Mouse (Mus musculus): Measurements from ENCODE around the gene 1700093K21Rik.
"Not testable (repeated sequence)": the region's sequence is repeated elsewhere in the genome, so short reads cannot be mapped to it uniquely, and the experiment has no call there.

The 1700093K21Rik gene

GRCm38 (mm10) chr11:23520473-23521205 is at the start of gene 1700093K21Rik:
Gene 1700093K21Rik (minus strand): TSS chr11:23521155.
- ATAC-seq (ENCODE audit: insufficient number of reproducible peaks, low FRiP score, low TSS enrichment): no peak

DNA sequence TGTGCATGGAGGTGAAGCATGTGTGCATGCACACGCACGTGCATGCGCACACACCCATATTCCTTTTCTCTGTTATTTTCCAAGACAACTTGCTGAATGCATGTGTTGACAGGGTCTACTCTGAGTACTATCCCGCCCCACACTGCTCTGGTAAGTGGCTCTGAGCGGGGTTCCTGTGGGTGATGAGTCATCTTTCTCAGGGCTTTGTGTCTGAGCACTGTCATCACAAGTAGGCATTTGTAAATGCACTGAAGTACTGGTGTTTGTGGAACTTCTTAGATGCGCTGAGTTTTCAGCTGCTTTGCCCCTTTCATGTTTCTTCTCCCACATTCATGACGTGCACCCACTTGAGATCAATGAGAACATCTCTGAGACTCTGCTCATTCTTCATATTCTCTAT is 49.2 kb upstream of the 1700093K21Rik start:
- ATAC-seq (ENCODE audit: insufficient number of reproducible peaks, low FRiP score, low TSS enrichment): no peak

DNA sequence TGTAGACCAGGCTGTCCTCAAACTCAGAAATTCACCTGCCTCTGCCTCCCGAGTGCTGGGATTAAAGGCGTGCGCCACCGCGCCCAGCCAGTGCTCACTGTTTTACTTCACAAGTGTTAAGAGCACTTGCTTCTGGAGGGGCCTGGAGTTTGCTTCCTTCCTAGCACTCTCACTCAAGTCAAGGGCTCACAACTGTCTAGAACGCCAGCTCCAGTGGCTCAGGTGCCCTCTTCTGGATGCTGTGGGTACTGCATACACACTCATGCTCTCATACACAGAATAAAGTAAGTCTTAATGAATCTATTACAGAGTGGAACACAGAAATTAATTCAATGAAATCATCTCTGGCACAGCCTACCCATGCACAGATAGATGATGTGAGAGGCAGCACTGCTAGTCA is 44.8 kb upstream of the 1700093K21Rik start:
- ATAC-seq (ENCODE audit: insufficient number of reproducible peaks, low FRiP score, low TSS enrichment): no peak

DNA sequence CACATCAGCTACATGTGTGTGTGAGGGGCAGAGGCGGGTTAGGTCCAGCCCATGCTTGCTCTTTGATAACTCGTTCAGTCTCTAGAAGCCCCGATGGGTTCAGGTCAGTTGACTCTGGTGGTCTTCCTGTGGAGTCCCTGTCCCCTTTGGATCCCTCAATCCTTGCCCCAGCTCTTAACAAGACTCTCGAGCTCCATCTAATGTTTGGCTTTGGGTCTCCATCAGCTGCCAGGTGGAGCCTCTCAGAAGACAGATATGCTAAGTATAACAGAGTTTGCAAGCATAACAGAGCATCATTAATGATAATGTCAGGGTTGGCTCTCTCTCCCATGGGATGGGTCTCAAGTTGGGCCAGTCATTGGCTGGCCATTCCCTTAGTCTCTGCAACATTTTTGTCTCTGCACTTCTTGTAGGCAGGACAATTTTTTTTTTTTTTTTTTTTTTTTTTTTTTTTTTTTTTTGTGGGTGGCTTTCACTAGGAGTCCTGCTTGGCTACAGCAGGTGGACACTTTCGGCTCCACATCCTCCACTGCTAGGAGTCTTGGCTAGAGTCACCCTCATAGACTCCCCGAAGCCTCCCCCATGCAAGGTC is 36.2 kb upstream of the 1700093K21Rik start:
- no peak for ATAC-seq (ENCODE audit: insufficient number of reproducible peaks, low FRiP score, low TSS enrichment)

GRCm38 (mm10) chr11:23537446-23537845 is 16.5 kb upstream of the 1700093K21Rik start:
- no peak for ATAC-seq (ENCODE audit: insufficient number of reproducible peaks, low FRiP score, low TSS enrichment)

DNA sequence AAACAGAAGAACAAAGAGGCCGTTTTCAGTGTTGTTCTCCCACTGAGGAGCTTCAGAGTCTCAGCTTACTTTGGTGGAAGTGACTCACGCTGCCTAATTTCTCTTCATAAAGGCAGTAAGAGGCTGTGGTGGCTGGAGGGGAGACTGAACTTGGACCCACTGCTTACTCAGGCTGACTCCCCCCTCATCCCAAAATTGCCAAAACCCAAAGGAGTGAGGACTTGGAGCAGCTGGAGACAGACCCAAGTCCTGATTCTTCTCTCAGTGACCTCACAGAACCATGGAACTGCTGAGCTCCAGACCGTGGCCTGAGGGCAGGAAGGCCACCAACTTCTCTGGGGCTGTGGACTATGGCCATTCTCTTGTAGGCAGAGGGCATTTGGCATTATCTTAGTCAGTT is 2.0 kb downstream of the 1700093K21Rik start:
- no peak for ATAC-seq (ENCODE audit: insufficient number of reproducible peaks, low FRiP score, low TSS enrichment)

DNA sequence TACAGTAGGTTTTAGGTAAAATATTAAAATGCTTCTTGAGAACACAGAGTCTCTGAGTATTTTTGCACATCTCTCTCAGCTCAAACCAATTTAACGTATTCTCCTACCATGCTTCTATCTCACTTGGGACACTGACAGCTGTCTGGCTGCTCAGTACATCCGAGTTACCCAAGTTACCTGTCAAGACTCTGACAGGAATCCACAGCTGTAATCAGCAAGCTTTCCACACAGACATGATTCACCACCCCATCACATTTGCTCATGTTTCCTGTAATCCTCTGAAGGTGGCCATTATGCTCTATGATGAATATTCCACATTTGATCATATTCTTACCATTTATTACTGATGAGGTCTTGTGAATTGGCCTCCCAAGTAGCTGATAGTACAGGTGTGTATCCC is 5.6 kb downstream of the 1700093K21Rik start:
- ATAC-seq (ENCODE audit: insufficient number of reproducible peaks, low FRiP score, low TSS enrichment): no peak

DNA sequence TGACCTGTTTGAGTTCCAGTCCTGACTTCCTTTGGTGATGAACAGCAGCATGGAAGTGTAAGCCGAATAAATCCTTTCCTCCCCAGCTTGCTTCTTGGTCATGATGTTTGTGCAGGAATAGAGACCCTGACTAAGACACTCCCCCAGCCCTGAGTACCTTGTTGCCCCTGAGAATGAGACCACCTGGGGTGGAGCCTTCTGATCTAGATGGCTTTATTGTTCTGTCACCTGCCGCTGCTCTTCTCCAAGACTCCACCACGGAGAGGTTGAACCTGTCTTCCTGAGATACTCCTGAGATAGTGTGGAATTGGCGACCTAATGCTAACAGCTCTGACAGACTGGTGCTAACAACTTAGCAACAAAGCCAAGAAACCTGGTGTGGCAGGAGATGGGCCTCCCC is 6.2 kb downstream of the 1700093K21Rik start:
- ATAC-seq (ENCODE audit: insufficient number of reproducible peaks, low FRiP score, low TSS enrichment): not testable (repeated sequence)

- not testable (repeated sequence) for ATAC-seq (ENCODE audit: insufficient number of reproducible peaks, low FRiP score, low TSS enrichment)
Observed at GRCm38 (mm10) chr11:23504801-23505200, 16.2 kb downstream of the 1700093K21Rik start.

DNA sequence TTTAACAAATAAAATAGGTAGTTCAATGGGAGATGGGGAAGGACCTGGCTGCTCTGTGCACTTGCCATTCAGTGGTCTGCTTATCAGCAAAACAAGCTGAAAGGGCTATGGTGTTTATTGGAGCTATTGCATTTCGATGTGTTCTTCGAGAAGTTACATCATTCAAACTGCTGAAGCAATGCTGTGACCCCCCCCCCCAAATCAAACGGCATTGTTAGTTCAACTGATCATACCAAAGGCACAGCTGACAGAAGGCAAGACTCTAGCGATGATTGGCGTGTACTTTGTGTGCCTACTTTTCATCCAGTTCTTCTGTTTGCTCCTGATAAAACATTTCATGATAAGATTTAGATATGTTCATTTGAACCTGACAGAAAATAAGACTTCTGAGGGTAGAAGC is 22.3 kb downstream of the 1700093K21Rik start:
- ATAC-seq (ENCODE audit: insufficient number of reproducible peaks, low FRiP score, low TSS enrichment): no peak

DNA sequence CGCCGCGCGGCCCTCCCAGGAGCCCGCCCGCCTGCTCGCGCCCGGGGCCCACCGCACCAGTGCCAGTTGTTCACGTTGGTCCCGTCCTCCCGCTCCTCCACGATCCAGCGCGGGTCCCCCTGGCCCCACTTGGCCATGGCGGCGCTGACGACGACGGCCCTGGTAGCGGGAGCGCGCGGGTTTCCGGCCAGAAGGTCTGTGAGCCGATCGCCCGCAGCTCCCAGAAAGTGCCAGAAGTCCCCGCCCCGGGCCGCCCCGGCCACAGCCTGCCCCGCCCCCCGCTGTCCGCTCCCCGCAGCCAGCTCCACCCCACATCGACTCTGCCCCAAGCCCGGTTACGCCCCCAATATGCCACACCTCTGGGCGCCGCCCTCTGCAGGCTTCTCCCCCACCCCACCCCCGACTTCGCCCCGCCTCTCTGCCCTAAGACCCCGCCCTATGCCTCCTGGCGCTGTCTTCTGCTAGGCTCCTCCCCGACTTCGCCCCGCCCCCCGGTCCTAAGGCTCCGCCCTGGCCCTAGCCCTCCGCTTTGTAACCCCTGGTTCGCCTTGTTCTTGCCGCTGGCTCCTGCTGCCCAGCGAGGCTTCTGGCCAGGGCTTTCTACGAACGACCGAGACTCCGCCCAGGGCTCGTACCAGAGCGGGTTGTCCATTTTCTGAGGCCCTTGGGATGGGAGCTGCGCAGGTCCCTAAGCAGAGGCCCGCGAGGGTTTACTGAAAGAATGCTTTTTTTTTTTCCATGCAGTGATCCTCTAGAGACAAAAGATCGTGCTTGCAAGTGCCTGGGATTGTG is 23.0 kb downstream of the 1700093K21Rik start, which contains the start of gene Ahsa2:
Ahsa2 (minus strand) TSS at position 313 of the 792 bp plus-strand sequence.
- peak; percentile 89 for ATAC-seq (ENCODE audit: insufficient number of reproducible peaks, low FRiP score, low TSS enrichment)

DNA sequence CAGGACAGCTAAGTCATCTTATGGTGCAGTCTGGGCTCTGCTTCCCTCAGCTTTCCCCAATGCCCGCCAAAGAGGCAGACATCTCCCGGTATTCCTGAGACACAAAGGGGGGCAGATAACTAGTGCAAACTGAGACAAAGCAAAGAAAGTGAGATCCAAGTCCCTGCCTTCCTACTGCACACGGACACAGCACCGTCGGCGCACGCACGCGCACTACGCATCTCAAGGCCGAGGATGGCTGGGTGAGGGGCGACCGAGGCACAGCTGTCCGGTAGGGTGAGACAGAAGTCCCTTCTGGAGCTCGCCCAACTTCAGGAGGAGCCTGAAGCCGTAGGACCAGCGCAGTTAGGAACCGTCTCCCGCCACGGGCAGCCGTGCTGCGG is 23.6 kb downstream of the 1700093K21Rik start:
- peak; percentile 57 for ATAC-seq (ENCODE audit: insufficient number of reproducible peaks, low FRiP score, low TSS enrichment)

- peak; percentile 38; the same call in 1 of the 2 replicates for ATAC-seq (ENCODE audit: insufficient number of reproducible peaks, low FRiP score, low TSS enrichment)
Observed at GRCm38 (mm10) chr11:23496661-23497060, 24.3 kb downstream of the 1700093K21Rik start.

DNA sequence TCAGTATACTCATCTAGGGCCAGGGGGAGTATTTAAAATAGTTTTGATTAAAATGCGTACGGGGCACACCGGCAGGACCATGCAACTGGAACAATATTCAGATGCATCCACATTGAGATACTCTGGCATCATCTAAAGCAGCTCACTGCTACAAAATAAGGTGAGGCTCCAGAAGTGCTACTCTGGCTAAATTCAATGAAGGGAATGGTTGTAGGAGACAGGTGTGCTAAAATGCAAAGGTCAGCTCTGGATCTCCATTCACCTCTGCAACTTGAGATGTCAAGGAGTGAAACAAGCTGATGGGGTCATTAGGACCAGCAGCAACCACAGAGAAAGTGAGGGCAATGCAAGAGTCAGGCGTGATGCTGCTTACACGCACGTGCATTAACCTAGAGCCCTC is 25.7 kb downstream of the 1700093K21Rik start:
- ATAC-seq (ENCODE audit: insufficient number of reproducible peaks, low FRiP score, low TSS enrichment): no peak

DNA sequence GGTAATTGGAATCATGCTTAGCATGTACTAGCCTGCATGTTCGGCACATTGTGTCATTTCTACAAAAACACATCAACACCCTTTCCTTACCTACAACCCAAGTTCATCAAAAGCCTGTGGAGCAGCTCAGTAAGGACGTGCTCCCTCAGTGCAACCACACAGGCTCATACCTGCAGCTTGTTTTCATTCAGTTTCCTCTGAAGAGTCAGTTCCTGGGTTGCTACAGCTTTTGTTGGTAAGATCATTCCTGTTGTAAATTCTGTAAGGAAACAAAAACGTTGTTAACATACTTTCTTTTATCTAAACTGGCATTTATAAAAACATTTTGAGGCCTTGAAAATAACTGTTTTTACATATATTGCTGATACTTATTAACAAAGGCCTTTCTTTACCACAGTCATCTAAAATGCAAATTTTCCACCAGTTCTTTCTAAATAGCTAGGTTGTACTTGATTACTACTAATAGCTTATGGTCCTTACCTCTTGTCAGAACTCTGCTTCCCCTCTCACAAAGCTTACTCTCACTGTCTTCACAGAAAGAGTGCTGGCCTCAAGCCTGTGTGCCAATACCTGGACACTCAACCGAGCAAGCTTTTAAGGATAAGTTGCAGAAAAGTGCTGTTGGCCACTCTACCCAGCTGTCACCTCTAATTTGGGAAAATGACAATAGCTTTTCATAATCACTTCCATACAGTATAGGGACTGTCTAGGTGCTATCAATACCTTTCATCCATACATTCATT is 28.7 kb downstream of the 1700093K21Rik start:
- ATAC-seq (ENCODE audit: insufficient number of reproducible peaks, low FRiP score, low TSS enrichment): no peak

DNA sequence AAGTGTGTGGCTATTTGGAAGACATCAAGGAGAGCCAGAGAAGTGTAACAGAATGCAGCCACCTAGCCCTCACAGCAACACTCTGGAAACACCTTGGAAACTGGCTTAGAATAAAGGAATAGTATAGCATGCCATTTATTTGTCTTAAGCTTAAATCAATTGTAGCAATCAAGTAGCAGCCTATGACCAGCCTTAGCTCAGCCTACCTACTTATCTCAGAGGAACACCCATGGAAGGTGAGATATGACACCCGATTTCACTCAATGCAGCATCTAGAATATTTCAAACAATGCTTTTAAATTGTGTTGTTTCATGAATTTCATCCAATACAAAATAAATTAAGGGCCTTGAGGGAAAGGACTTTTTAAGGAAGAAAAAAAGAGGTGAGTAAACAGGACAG is 31.0 kb downstream of the 1700093K21Rik start:
- ATAC-seq (ENCODE audit: insufficient number of reproducible peaks, low FRiP score, low TSS enrichment): no peak
